Mouse (Mus musculus) B cell, adult 2 months (primary cell): ENCODE results near the gene 1520401A03Rik.

Source experiments
- DNase-seq, 2 experiments: peaks; one replicate each; pipeline ENCODE4 v3.0.0; 2022

Gene 1520401A03Rik

GRCm38 (mm10) chr17:23742210-23742793, 19.7 kb upstream of the 1520401A03Rik start:
- DNase-seq = peak; percentile 63 to 65

GRCm38 (mm10) chr17:23741359-23742209, 19.0 kb upstream of the 1520401A03Rik start:
- no peak for DNase-seq

- DNase-seq = no peak
Observed at GRCm38 (mm10) chr17:23740598-23741021, 18.0 kb upstream of the 1520401A03Rik start, which contains the start of gene Paqr4. Paqr4 (minus strand) TSS chr17:23740867.

DNA sequence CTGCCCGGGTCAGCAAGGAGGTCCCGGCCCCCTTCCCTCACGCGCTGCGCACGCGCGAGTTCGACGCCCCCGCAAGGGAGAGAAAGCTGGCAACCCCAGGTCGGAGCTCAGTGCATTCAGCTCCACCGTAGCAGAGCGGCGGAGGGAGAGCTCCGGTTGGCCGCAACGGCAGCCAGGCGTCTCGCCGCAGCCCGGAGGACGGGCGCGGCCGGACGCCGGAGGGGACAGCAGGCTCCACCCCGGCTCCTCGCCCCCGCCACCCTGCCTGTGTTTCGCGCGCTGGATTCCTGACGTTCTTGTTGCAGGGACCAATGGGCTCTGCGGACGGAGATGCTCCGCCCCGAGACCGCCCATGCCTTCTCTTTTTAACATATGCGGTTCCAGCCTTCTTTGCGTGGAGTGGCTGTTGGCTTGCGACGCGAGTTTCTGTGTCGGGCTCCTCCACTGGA, 17.6 kb upstream of the 1520401A03Rik start:
- DNase-seq = peak; percentile 75 to 77

DNA sequence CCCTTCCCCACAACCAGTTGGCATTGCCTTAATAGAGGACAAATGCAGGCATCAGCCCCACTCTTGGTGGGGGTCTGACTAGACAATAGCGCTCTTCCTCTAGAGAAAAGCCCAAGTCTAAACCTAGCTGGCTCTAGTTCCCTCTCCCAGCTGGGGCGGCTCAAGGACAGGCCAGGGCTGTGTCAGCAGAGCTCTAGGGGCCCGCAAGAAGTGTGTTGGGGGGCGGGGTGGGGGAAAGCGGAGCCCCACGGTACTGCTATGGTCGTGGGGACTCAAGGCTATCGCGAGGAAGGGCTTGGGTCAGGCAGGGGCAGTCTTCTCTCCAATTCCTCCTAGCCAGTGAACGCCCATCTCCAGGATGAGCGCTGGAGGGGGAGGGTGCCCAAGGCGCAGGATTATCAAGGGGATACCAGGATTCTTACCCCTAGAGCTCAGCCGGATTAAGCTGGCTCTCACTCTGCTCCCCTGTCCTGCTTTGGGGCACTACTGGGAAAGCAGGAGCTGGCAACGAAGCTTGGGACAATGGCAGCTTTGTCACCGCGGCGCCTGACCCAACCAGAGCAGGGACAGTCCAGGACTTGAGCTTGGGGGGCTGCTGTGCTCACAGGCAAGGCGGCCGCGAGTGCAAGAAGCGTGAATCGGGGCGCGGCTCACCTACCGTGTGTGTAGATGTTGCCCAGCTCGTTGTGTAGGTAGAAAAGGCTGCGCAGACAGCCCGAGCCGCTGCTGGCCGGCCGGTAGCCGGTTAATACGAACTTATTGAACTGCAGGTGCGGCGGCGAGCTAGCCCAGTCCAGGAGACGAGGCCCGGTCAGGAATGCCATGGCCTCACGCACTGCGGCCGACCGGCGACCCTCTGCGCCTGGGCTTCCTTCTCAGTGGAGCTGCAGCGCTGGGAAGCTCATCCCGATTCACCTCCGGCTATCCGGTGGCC, 16.9 kb upstream of the 1520401A03Rik start:
- DNase-seq = peak; percentile 21 to 28

GRCm38 (mm10) chr17:23738836-23739201, 16.2 kb upstream of the 1520401A03Rik start:
- DNase-seq = peak in 1 of 2 experiments; percentile 5

DNA sequence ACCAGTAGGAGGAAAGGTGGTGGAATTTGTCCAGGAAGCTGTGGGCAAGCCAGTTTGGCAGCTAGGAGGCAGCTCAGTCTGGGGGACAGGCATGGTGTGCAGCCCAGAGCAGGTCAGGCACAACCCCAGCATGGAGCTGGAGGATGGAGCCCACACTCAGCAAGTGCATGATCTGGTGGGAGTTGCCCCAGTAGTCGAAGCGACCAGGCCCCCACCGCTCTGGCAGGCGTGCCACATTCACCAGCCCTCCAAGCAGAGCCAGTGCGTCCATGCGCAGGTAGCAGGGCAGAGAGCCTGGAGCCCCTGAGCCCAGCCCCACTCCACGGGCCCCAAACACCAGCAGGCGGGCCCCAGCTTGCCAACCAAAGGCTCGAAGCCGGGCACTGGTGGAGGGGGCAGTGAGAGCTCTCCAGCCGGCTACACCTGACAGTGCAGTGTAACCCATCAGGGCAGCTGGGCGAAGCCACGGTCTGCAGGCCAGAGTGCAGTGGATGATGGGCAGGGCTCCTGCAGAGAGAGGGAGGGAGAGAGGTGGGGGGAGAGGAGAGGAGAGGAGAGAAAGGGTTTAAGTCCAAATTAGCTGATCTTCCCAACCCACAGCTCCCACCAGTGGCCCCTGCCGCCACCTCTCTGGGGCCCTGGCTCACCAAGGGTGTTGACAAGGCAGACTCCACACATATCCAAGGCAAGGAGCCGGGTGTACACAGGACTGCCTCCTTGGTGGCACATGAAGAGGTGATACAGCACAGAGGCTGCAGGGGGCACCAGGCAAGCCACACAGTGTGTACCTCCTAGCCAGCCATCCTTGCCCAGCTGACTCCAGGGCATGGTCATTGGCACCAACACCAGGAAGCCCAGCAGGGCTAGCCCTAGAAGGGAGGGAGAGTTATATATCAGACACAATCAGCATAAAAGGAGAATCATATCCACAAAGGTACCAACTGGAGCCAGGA, 15.2 kb upstream of the 1520401A03Rik start:
- peak; percentile 23 to 26 for DNase-seq

DNA sequence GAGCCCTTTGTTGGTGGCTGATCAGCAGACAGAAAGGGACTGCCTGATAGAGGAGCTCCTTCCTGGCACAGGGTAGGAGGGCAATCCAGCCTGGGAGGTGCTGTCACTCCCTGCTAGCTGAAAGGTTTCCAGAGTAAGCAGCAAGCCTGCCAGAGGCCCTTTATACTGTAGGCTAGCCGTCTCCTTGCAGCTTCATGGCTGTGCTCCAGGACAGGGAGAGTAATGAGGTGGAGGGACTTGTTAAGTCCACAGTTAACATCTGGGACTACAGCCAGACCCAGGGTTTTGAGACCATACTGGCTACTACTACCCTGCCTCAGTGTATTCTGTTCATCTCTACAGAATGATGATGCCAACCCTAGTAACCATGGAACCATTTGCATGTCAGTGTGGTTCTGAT, 11.8 kb upstream of the 1520401A03Rik start:
- DNase-seq = no peak

GRCm38 (mm10) chr17:23730441-23730840, 7.9 kb upstream of the 1520401A03Rik start:
- DNase-seq = no peak

GRCm38 (mm10) chr17:23726758-23727142, 4.2 kb upstream of the 1520401A03Rik start:
- DNase-seq = peak; percentile 34 to 46

GRCm38 (mm10) chr17:23725999-23726757, 3.6 kb upstream of the 1520401A03Rik start, which contains the start of gene Pkmyt1:
Pkmyt1 (plus strand) TSS chr17:23726336.
- peak; percentile 98 for DNase-seq

GRCm38 (mm10) chr17:23725477-23725876, 2.9 kb upstream of the 1520401A03Rik start:
- DNase-seq = no peak

- no peak for DNase-seq
Observed at GRCm38 (mm10) chr17:23721886-23722285, 697 bp downstream of the 1520401A03Rik start.

- no peak for DNase-seq
Observed at GRCm38 (mm10) chr17:23719455-23719854, 3.1 kb downstream of the 1520401A03Rik start.

GRCm38 (mm10) chr17:23717003-23717402, 5.6 kb downstream of the 1520401A03Rik start:
- no peak for DNase-seq

DNA sequence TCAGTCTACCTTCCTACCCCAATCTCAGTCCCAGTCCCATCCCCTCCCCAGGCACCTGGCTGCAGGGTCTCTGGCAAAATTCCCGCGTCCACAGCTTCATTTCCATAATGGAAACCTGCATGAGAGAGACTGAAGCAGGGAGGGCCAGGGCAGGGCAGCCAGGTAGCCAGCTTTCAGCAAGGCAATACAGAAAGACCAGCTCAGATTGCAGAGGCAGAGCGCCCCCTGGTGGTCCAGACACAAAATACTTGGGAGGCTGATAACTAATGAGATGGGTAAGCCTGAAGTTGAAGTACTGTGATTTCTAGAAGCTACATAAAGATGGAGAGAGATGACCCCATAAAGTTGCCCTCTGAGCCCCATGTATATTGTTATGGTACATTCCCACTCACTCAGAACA, 16.4 kb downstream of the 1520401A03Rik start:
- peak; percentile 89 for DNase-seq

DNA sequence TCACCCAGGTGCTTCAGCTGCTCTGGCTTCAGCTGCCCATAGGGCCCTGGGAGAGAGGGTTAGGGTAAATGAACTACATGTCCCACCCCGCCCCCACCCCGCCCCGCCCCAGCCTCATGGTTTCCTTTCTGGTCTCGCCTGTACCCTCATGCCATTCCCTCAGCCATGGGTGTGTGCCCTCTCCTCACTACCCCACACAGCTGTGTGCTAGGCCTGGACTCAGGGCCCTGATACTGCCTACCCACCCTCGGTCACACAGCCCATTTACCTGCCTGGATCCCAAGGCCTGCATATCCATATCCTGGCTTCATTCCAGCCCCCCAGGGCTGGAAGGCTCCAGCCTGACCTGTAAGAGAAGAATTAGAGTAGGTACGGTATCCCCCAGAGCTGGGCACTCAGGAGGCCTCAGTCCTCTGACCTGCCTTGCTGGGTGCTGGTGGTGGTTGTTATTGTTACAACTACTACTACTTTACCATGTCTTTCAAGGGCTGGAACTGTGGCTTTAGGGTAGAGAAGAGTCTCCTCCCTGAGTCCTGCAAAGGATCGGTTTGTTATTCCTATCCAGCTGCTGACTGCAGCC, 17.0 kb downstream of the 1520401A03Rik start:
- no peak for DNase-seq

DNA sequence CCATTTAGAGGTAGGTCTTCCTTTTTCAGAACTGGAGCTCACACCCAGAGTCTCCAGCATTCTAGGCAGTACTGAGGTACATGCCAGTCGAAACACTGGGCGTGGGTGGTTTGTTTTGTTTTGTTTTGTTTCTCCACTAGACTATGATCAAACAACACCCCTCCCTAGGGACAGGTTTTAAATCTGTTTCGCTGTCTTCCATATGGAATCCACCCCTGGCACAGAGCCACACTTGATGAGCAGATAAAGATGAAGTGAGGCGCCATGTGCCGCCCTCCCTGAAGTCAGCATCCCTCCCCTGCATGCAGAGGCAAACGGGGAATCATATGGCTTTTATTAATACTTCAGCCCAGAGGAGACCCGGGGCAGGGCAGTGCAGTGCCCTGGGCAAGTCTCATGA, 17.8 kb downstream of the 1520401A03Rik start:
- no peak for DNase-seq

DNA sequence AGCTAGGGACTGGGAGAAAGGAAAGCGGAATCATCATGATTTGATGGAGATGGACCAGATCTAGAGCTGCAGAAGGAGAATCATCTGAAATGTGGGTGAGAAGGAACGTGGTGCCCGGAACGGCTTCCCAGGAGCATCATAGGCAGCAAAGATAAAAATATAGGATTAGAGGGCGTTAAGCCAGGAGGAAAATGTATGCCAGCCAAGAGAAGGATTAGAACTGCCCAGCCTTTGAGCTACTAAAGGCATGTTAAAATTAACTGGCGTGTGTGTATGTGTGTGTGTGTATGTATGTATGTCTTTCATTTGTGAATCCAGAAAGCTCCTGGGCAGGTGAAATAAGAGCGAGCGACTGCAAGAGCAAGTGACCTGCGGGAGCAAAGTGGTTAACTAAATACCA, 19.3 kb downstream of the 1520401A03Rik start:
- DNase-seq = no peak

DNA sequence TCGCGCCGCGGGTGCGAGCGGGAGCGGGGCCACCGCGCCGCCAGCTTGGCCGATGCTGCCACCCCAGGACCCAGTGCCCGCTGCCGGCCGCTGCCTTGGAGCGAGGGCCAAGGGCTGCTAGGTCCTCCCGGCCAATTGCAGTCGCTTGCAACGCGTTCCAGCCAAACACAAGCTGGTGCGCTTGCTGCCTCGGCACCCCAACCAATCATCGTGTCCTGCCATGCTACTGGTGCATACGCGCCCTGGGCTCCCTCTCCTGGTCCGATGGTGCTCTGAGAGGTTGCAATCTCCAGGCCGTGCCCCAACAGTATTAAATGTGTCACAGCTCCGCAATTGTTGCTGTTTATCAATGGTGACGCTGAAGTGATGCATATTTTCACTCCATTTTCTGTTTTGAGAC, 22.5 kb downstream of the 1520401A03Rik start:
- DNase-seq = peak; percentile 85
